Mouse (Mus musculus): ENCODE measurements around the gene Thyn1.

- TF ChIP-seq GATA1 (IDR thresholded peaks at IDR 0.05; ENCODE audit: borderline replicate concordance, low read length) = no peak
- 0 out of 2 replicates have a peak, but pooled peaks have one; percentile 10 for TF ChIP-seq FLI1 (IDR thresholded peaks at IDR 0.05; ENCODE audit: low read length)
These were observed 30.6 kb downstream of the Thyn1 start, which contains the start of the genes Vps26b and Ncapd3 for GRCm38 (mm10) chr9:27029828-27030762.

All from megakaryocyte, embryonic 14.5 days (primary cell).